Mouse (Mus musculus): ENCODE results near the gene Scrn2.

DNA sequence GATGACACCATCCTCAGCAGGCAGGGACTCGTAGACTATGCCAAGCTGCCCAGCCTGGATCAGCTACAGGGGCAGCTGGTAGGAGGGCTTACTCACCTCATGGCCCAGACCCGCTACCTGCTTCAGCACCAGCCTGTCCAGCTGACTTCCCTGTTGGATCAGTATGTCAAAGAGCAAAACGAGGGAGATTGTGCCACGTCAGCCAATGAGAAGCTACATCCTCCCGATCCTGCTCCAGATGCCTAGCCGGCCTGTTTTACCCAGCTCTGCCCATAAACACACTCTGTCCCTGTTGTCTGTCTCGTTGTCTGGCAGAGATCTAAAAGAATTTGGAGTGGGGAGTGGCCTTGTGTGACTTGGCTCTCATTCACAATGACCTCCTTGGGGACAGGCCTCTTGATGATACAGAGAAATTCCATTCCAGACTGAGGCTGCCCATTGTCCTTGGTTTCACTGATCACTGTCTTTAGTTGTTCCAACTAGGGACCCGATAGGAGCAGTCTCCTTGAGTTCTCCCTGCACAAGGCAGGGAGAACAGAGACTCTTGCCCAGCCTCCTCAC is 18.4 kb downstream of the Scrn2 start:
- TF ChIP-seq CTCF (IDR thresholded peaks at IDR 0.05; ENCODE audit: insufficient read depth, low read depth, low read length), result no peak
- TF ChIP-seq POLR2A (IDR thresholded peaks at IDR 0.05; ENCODE audit: insufficient read depth, low read depth, low read length), result no peak

Measured in olfactory bulb, adult 2 months (tissue).